Mouse (Mus musculus): ENCODE data around the gene Ralgapa2.

- TF ChIP-seq CTCF (IDR thresholded peaks at IDR 0.05; ENCODE audit: extremely low read depth, insufficient read depth, insufficient read length, insufficient replicate concordance) (no peak), POLR2A (IDR thresholded peaks at IDR 0.05; ENCODE audit: low read depth, low read length) (no peak)
These were observed 13.3 kb upstream of the Ralgapa2 start for GRCm38 (mm10) chr2:146525483-146525882.
